Mouse (Mus musculus) heart, postnatal 0 days (tissue): ENCODE data around the gene Adprm.

Experiments
- CTCF ChIP-seq: IDR thresholded peaks from 2 replicates; pipeline ENCODE4 v1.5.1; 2016; ENCODE audit warnings: antibody characterized with exemption, control low read depth, low read depth
- EP300 ChIP-seq: IDR thresholded peaks from 2 replicates; pipeline ENCODE4 v1.6.1; 2016; ENCODE audit warnings: antibody characterized with exemption, low read depth

GRCm38 (mm10) chr11:67075036-67075435 is 22.6 kb upstream of the Adprm start:
- TF ChIP-seq EP300 (no peak), CTCF (no peak)
